Mouse (Mus musculus) ovary, postnatal 10 days (tissue): ENCODE results near the gene Mlec.
"Not testable (repeated sequence)": the region's sequence is repeated elsewhere in the genome, so short reads cannot be mapped to it uniquely, and the experiment has no call there.

Experiments
- DNase-seq: peaks from one replicate; pipeline ENCODE4 v3.0.0; 2022; ENCODE audit warnings: low spot score

The Mlec gene

DNA sequence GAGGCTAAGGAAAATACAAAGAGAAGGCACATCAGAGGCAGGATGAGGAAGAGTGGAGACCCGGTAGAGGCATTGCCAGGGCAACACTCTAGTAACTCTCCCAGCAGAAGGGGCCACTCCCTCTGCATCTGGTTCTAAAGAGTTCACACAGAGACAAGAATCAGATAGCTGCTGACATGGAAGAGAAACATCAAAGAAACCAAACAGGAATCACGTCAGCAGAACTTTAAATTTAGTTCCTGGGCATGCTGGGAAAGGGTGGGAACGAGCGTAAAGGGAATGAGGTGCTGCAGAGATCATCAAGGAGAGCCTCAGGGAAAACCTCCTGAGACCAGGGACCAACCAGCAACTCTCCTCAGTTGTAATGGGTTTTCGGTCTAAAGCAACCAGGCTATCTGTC lies 7.0 kb downstream of the Mlec start:
- DNase-seq: no peak

DNA sequence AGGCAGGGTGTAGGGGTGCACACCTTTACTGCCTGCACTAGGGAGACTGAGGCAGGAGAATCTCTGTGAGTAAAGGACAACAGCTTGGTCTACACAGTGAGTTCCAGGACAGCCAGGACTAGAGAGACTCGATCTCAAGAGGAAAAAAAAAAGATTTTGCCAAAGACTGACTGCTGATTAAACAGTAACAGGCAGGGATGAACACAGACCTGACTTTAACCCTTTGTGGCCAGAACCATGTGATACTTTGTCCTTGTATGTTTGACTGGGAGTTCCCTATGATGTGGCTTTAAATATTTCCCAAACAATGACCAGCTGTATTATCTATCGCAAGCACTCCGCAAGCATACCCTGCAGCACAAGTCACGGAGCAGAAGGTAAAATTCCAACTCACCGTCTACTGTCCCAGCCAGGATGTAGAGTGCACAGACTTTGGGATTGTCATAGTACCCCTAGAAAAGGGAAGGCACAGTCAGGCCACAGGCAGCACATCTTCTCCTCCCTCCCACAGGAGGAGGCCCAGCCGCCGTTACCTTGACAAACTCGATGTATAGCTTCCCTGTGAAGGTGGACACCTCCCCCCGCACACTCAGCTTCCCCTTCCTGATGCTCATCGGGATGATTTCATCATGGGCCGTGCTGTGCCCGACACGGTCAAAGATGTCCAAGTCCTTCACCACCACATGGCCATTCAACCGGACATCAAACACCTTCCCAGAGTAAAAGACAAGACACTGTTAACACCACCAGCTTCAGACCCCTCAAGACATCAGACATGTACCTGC lies 8.1 kb downstream of the Mlec start:
- no peak for DNase-seq

DNA sequence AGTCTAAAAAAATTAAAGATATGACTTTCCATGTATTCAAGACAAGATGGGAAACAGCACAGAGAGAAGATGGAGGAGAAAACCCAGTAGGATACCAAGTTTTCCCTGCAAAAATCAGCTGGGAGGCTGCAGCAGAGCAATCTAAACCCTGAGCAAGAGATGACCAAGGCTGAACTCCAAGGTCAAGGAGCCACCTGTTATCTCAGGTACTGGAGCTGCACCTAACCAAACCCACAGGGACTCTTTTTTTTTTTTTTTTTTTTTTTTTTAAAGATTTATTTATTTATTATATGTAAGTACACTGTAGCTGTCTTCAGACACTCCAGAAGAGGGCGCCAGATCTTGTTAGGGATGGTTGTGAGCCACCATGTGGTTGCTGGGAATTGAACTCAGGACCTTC lies 9.1 kb downstream of the Mlec start:
- not testable (repeated sequence) for DNase-seq

DNA sequence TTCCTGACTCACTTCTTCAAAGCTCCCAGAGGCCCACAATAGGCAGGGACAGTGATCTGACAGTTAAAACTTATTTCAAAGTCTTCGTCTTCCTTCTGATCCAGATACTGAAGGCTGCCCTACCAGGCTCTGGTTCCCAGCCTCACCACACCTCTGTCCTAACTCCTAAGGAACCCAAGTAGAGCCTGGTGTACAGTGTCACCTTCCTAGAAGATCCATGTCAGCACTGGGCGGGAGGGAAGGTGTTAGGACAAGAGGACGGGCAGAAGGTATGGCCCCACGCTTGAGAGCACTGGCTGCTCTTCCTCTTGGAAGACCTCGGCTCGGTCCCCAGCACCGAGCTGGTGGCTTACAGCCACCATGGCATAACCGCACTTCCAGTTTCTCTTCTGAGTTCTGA lies 9.6 kb downstream of the Mlec start:
- DNase-seq: no peak

DNA sequence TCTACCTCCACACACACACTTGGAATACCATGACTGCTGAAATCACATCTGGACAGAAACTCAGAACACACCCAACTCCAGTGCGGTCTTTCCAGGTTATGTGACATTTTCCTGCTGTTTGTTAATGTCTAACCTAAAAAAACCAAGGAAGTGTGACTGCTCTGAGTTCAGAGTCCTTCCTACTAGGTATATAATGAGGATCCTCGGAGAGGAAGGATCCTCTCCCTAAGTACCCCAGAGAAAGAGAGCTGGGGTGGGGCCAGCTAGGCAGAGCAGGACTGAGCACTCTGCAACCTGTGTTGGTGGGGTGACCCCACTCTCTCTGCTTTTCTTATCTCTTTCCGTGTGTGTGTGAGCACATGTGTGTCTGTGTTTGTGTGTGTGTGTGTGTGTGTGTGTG lies 10.6 kb downstream of the Mlec start:
- DNase-seq: no peak

DNA sequence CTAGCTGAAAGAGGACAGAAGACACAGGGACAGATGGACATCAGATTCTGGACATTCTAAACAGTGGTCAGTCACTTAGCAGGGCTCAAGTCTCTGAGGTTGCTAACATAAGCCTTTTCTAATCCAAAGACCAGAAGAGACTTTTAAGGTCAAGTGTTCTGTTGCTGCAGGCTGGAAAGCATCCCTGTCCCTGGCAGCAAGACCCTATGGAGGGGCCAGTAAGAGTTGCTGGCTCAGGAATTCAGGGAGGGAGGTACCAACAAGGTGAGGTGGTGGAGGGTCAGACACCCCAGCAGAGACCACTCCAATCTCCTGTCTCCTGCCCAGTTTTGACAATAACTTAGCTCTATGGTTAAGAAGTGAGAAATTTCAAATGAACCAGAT lies 11.2 kb downstream of the Mlec start:
- no peak for DNase-seq

DNA sequence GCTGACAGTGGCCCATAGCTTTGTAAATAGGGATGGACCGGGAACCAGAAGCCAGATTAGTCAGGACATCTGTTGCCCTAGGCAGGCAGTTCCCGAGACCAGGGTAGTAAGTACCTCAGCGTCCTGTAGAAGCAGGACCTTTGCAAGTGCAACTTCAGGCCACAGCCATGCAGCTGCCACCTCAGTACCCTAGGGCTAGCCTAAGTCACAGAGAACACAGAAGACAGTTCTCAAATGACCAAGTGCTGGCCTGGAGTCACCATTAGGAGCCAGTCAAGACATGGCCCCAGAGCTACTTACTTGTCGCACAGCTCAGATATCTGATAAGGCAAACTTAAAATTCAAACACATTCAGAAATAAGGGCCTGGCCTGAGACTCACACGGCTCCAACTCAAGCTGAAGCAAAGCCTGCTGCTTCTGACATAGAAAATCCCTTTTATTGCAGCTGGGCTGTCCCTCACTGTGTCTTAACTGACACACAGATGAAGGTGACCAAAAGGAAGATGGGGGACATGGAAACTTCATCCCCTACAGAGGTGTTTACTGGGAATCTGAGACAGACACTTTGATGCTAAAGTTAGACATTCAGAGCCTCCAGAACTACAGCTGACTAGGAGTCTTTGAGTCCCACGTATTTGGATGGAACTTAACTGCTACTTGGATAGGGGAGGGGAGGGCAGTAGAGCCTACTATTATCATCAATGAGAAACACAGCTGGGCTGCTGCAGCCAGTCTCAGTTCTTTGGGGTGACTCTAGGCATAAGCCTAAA lies 11.8 kb downstream of the Mlec start:
- no peak for DNase-seq

DNA sequence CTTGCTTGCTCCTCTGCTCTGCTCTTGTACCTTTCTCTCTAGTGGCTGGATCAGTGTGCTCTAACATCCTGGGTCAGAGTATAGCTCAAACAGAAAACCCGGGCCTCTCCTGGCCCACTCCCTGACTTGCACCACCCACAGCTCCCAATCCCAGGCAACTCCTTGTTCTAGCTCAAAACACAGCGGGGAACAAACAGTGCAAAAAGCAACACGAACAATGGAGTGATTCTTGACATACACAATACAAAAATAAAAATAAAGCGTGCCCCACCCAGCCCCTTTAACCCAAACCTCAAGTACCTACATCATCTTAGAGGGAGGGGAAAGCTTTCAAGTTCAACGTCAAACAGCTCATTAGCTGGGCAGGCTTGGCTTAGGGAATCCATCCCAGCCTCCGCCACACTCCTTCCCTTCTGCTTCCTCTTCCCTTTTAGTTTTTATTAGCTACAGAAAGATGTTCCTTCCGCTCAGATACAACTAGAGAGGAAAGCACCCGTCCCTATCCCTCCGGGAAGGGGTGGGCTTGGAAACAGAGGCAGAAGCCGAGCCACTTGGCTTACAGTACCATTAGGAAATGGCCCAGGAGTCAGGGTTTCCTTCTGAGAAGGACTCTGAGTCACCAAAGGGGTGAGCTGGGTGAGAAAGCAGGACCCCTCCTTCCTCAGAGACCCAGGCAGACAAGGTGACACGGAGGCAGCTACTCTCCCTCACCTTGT lies 12.6 kb downstream of the Mlec start:
- DNase-seq: no peak

DNA sequence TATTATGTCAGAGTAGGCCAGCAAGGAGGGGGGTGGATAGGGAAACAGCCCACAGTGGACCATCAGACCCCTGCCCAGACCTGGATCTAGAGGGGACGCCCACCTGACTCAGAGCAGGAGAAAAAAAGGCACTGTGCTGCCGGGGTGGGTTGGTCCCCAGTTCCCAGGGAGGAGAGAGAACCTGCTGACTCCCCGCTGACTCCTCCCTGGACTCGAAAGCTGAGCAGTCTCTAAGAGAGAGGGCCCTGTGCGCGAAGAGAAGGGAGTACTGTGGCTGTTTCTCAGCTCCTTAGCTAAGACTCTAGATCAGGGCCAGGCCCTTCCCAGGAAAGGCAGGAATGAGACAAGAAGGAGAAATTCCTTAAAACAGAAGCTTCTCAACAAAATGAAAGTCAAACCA lies 13.5 kb downstream of the Mlec start:
- no peak for DNase-seq

DNA sequence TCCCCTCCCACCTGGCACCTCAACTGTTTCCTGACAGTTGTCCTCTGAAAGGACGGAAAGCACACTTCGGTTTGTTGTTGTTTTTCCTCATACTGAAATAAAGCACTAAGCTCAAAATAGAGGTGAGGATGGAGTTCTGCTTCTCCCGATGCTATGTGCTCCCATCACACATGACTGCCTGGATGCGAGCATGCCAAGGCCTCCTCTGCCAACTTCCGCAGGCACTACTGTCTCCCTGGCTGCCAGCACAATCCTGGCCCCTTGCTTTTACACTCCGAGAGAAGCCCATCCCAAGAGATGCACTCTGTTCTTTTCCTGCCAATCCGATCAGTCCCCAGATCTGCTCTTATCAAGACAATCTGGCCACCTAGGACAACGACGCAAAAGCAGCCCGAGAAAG lies 14.4 kb downstream of the Mlec start:
- DNase-seq: no peak

DNA sequence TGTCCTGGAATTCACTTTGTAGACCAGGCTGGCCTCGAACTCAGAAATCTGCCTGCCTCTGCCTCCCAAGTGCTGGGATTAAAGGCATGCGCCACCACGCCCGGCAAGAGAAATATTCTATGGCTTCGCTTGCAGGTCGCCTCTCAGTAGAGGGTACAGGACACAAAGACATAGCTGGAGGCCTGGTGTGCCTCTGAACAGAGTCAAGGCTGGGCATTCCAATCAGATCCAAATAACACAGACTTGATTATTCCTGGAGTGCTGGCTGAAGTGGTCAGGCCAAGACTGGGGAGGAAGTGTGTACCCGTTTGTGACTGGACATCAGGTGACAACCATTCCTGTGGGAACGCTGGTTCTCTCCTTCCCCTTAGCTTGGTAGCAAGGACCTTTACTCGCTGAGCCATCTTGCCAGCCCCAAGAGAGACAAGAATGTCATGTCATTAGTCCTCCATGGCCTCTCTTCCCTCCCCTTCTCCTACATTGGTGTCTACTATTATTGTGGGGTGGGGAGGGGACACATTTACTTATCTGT lies 15.7 kb downstream of the Mlec start:
- no peak for DNase-seq

DNA sequence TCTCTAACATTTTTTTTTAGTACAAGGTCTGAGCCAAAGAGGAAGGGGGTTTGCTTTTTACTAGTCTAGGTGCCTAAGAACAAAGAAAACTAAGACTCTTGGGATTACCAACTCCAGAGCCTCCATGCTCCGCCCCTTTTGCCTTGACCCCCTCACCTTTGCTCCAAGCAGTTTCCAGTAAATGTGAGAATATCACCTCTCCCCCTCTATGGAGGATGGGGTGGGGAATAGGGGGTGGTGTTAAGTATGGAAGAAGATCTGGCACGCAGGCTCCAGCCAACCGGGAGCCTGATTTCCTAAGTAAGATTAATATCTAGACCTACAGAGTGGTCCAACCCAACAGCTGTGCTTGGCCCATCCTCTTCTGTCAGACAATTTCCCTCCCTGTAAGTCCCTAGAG lies 17.3 kb downstream of the Mlec start:
- no peak for DNase-seq

DNA sequence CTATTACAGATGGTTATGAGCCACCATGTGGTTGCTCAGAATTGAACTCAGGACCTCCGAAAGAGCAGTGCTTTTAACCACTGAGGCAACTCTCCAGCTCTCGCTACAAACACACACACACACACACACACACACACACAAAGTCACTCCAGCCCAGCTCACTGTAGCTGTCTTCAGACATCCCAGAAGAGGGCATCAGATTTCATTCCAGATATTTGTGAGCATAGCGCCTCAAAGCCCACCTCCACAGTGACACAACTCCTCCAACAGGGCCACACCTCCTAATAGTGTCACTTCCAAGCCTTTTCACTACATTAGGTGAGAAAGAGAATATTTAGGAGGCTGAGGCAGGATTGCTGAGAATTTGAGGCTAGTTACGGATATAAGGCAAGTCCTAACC lies 18.9 kb downstream of the Mlec start:
- no peak for DNase-seq

DNA sequence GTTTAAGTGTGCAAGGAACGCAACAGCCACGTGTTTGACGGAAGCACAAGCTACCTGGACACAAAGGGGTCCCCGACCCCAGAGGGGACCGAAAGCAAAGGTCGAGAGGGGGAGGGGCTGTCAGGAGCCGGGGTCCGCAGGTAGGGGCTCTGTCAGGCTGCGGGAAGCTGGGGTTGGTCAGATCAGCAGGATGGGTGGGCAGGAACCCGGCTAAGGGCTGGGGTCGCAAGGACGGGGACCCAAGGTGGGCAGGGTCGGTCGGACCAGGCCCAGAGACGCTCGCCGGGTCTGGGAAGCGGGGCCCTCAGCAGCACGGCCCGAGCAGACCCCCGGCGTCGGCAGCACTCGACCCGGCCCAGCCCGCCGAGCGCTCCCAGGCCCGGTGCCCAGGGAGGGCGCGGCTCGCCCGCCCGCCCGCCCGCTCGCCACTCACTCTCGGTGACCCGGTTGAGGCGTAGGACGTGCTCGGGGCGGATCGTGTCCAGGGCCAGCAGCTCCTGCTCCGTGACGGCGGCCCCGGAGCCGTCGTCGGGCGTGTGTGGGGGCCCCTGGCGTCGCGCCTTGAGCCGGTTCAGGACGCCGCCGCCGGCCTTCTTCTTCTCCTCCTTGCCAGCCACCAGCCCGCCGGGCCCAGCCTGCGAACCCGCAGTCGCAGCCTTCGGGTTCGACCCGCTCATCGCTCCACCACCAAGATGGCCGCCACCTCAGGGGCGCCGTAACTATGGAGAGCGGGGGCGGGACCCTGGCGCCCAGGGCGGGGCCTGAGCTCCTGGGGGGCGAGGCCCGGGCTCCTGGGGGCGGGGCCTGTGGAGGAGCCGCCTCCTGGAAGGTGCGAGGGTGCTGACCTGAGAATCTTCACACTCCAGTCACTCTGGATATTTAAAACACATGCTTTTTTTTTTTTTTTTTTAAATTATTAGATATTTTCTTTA lies 23.5 kb downstream of the Mlec start, which contains the start of gene Unc119b:
Unc119b (minus strand) TSS at position 742 of the 932 bp plus-strand sequence.
- DNase-seq: peak; percentile 85

DNA sequence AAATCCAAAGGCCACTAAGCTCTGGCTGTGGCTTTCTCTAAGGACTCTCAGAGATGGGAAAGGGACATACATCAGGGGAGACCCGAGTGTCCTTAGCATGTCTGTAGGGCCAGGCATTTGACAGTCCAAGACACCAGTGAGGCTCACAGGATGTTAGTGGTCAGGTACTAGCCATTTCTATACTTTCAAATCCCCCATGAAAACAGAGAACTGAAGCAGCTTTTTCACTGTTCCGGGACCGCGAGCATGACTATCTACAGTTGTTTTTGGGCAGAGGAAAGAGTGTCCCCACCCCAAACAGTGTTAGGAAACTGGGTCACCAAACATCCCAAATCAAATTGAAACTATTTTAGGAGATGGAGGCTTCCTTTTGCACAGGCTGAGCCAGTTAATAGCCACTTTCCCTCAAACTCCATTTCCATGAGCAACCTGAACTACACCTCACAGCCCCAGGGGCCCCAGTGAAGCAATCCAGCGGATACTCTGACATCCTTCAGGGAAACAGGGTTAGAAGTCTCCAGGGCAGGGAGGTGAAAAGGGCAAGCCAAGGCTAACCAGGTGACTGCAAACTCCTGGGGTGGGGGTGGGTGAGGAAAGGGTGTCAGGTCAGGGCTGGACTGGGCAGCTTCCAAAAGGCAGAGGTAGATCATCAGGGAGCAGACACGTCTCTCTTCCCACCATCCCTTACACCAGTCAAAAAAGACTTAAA lies 24.5 kb downstream of the Mlec start:
- DNase-seq: no peak

DNA sequence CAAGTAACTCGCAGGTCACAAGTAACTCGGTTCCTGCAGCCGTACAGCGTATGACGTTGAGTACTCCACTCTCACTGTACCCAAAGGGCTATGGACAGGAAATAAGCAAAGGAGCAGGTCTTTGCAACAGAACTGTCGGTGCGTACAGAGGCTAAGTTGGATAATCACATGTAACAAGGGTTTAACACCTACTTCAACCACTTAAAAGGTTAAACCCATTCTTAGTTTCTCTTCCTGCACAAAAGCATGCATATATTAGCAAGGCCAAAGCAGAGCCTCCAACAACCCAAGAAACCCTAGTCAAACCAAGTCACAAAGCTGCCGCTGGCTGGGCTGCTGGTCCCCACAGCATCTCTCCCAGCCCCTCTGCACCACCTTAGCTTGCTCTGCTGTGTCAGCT lies 25.5 kb downstream of the Mlec start:
- DNase-seq: no peak

DNA sequence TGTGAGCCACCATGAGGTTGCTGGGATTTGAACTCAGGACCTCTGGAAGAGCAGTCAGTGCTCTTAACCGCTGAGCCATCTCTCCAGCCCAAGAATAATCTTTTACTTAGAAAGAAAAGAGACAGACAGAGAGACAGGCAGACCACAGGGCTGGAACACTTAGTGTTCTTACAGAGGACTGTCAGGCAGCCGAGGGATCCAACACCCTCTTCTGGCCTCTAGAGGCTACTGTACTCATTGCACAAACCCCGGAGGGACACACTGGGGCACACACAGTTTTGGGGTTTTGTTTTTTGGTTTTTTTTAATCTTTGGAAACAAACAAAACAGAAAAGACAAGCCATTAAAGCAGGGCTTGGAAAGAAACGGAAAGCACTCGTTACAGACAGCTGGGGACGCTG lies 28.7 kb downstream of the Mlec start:
- no peak for DNase-seq

DNA sequence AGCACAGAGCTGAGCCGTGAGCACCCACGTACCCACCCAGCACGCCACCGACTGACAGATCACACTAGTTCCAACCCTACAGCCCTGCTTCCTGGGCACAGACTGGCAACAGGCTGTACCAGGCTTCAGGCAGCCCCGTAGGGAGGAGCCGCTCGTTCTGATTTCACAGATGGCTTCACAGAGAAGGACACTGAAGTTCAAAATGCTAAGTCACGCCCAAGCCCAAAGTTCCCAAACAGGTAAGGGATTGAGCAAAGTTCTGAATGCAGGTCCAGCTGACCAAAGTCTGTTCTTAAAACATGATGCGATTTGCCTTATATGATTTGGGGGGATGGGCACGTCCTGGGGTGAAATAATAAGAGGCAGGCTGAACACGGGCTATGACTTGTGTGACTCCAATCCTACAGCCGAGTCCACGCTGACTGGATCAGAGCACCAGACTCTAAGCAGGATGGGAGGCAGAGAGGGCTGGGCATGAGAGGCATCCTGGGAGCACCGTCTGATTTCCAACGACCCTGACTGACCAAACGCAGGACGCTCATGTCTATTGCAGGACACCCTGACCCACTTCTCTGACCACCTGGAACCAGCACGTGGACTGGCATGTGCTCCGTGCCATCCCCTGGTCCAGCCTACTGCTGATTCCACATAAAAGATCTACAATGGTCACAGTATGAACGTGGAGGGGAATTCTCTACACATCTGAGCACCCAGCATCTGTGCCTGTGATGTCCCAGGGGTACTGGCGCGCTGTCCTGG lies 30.4 kb downstream of the Mlec start:
- no peak for DNase-seq

DNA sequence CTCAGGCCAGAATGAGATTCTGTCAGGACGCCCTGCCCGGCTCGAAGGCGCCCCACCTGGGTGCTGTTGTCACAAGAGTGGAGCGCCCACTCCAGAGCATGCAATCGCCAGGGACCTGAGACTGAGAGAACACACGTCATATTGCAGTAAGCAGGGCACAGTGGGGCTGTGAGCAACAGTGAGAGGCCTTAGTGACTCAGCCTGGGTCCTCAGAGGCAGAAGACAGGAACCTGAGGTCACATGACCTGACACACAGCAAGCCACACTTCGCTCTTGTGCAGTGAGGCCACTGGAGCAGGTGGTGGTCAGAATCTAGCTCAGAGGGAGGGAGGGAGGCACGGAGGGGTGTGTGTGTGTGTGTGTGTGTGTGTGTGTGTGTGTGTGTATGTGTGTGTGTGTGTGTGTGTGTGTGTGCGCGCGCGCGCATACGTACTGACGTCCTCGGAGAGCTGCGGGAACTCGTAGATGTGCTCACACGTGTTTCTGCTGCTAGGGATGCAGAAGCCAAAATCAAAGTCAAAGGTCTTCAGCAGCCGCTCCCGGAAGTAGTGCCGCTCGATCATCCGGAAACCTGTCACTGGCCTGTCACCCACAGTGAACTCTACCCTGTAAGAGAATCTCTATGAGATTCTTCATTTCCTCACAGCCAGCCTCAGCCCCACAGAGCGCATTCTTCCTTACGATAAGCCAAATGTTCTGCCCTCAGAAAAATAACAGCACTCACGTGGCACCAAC lies 31.2 kb downstream of the Mlec start:
- DNase-seq: no peak
